Mouse (Mus musculus): ENCODE measurements at regions not wholly inside any gene's neighbourhood (a gene's known extent, or its start where the extent isn't known, plus 50 kb on each side); places are given as distances from the start of the nearest gene placed in this dataset.

DNA sequence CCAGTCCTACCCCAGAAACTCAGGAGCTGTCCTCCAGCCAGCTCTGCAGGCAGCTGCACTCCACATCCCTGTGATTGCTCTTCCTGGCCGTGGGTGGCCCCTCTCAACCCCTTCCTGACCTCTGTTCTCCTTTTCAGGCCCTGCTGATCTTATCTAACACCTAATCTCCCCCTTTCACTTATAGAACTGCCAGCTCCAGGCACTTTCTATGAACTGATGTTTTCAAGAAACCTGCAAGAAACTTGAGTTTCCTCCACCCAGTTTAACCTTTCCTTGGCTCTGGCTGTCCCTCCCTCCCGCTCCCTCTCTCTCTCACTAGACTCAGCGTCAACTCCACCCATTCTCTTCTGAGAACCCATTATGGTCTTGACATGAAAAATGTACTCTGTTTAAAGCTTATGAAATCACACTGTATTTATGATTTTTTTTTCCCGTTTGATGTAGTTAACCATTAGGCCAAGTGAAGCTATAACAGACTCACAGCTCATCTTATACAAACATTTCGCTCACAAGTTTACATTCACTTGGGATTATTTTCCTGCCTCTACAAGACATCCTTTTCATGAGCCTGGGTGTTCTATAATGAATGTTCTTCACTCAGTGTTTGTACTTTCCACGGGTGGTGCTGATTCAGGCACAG is 279.8 kb upstream of the Foxq1 start:
- WGBS = 11% methylated on average over 6 of the region's 6 CpGs
- peak; percentile 80 for DNase-seq
- no peaks in the 10 kb centered on the region for H3K9me3 ChIP-seq (ENCODE audit: low read depth, low read length)

DNA sequence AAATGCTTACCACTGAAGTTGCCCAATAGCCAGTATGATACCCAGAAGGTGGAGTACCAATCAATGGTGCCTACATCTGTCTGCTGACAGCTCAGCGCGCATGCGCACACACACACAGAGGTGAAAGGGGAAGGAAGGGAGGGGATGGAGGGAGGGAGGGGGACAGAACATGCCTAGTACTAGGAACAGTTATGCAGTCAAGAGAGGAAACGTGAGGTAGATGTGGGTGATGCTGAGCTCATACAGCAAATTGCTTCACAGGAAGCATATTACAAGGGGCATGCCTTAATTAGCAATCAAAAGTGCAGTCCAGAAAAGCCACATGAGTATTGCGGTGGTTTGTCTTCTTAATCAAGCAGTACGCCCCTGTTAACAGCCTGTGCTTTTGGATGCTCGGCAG is 265.3 kb upstream of the Foxq1 start:
- Histone ChIP-seq H3K9me3 (ENCODE audit: low read depth, low read length) (no peaks in the 10 kb centered on the region), H3K4me3 (ENCODE audit: low read depth, low read length) (no peak overlapping the region), H3K27me3 (ENCODE audit: insufficient read depth, low read length) (no peaks in the 10 kb centered on the region), H3K27ac (ENCODE audit: low read depth) (no peak overlapping the region), H3K36me3 (ENCODE audit: insufficient read depth) (no peaks in the 10 kb centered on the region), H3K4me1 (ENCODE audit: insufficient read depth) (no peaks in the 10 kb centered on the region), H3K9ac (no peak overlapping the region), H3K4me2 (no peak overlapping the region)
- TF ChIP-seq CTCF (IDR thresholded peaks at IDR 0.05; ENCODE audit: low read depth) = no peak
- no peak for ATAC-seq (ENCODE audit: insufficient read depth)
- DNase-seq = no peak
- WGBS = 89% methylated on average over 7 of the region's 7 CpGs

More for the DNA sequence above, 279.8 kb upstream of the Foxq1 start:
- H3K27me3 ChIP-seq (ENCODE audit: insufficient read depth, low read length) = no peaks in the 10 kb centered on the region
- H3K36me3 ChIP-seq (ENCODE audit: insufficient read depth) = no peaks in the 10 kb centered on the region
- 0 out of 2 replicates have a peak overlapping the region, but pooled peaks have one; percentile 8 for H3K4me2 ChIP-seq
- TF ChIP-seq CTCF (IDR thresholded peaks at IDR 0.05; ENCODE audit: low read depth) = no peak
- H3K4me3 ChIP-seq (ENCODE audit: low read depth, low read length) = no peak overlapping the region
- peak; percentile 83 for ATAC-seq (ENCODE audit: insufficient read depth)
- peak overlapping the region; percentile 65 for H3K27ac ChIP-seq (ENCODE audit: low read depth)
- H3K9ac ChIP-seq = no peak overlapping the region
- H3K4me1 ChIP-seq (ENCODE audit: insufficient read depth) = peaks cover 10% of the 10 kb centered on the region

DNA sequence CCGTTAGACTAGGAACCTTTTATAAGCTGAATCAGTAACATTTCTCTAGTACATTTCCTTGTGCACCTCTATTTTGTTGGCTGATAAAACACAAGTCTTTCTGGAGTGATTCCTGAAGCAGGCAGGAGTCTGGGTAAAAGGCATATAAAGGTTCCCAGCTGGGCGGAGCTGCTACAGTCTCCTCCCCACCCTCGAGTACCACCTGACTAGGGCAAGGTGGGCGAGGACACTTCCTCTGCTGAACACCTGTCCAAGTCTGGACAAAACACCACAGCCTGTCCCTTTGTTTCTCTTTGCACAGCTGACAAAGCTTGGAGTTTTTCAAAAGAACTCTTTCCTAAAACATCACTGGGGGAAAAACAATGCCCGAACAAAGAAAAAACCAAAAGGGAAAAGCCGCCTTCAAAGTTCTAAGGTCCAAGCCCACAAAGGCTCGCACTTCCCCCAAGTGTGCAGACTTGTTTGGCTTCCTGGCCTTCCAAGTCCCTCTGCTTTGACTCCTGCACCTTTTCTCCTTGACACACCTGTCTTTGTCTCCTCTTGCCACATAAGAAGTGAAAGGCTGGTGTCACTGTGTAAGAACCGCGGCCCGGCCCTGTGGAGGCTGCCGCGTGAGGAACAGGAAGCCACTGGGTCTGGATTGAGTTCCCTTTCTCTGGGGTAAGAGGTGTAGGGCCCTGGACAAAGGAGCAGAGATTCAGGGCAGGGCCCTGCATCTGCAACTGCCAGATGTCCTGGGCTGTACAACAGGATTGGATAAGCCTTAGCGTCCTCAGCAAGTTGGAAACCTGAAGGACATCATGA is 263.1 kb upstream of the Foxq1 start:
- no peak for TF ChIP-seq CTCF (IDR thresholded peaks at IDR 0.05; ENCODE audit: low read depth)
- WGBS = 79% methylated on average over 13 of the region's 13 CpGs
- no peak for DNase-seq
- H3K27ac ChIP-seq (ENCODE audit: low read depth) = no peak overlapping the region
- H3K27me3 ChIP-seq (ENCODE audit: insufficient read depth, low read length) = no peaks in the 10 kb centered on the region
- no peaks in the 10 kb centered on the region for H3K4me1 ChIP-seq (ENCODE audit: insufficient read depth)
- ATAC-seq (ENCODE audit: insufficient read depth) = no peak
- no peak overlapping the region for H3K9ac ChIP-seq
- no peaks in the 10 kb centered on the region for H3K9me3 ChIP-seq (ENCODE audit: low read depth, low read length)
- H3K4me2 ChIP-seq = no peak overlapping the region
- no peaks in the 10 kb centered on the region for H3K36me3 ChIP-seq (ENCODE audit: insufficient read depth)
- H3K4me3 ChIP-seq (ENCODE audit: low read depth, low read length) = no peak overlapping the region

DNA sequence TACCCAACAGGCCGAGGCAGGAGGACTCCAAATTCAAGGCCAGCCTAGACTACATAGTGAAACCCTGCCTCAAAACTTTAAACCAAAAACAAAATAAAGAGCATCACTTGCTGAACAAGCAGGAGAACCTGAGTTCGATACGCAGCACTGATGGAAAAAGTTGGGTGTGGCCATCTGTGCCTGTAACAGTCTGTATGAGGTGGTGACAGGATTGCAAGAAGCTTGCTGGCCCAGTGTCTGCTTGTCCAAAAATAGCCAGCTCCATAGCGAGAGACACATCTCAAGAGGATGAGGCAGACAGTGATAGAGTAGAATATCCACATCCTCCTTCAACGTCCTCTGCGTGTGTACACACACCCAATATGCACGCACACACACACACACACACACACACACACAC is 261.9 kb upstream of the Foxq1 start:
- no peak overlapping the region for H3K9ac ChIP-seq
- no peak overlapping the region for H3K4me3 ChIP-seq (ENCODE audit: low read depth, low read length)
- ATAC-seq (ENCODE audit: insufficient read depth) (no peak), DNase-seq (no peak)
- no peak overlapping the region for H3K27ac ChIP-seq (ENCODE audit: low read depth)
- no peaks in the 10 kb centered on the region for H3K27me3 ChIP-seq (ENCODE audit: insufficient read depth, low read length)
- WGBS = 69% methylated on average over 7 of the region's 7 CpGs
- H3K9me3 ChIP-seq (ENCODE audit: low read depth, low read length) = no peaks in the 10 kb centered on the region
- H3K4me2 ChIP-seq = no peak overlapping the region
- no peaks in the 10 kb centered on the region for H3K4me1 ChIP-seq (ENCODE audit: insufficient read depth)
- TF ChIP-seq CTCF (IDR thresholded peaks at IDR 0.05; ENCODE audit: low read depth) = no peak
- H3K36me3 ChIP-seq (ENCODE audit: insufficient read depth) = no peaks in the 10 kb centered on the region

DNA sequence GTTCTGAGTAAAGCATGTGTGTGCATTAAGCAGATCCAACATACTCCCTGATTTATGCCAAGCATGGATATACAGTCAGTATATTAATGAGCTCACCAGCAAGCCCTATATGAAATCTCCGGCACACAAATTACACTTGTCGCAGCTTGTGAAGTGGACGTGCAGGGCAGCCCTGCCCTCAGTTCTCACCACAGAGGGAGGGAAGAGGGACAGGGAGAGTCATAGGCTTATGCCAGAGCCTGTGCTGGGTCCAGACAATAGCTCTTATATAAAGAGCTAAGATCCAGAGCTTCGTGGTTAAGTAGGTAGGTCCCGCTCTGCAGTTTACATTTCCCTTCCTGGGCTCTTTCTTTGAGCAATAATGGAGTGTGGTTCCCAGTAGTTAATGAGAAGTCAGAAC is 252.7 kb upstream of the Foxq1 start:
- H3K4me2 ChIP-seq = no peak overlapping the region
- H3K9ac ChIP-seq = no peak overlapping the region
- no peaks in the 10 kb centered on the region for H3K36me3 ChIP-seq (ENCODE audit: insufficient read depth)
- H3K27me3 ChIP-seq (ENCODE audit: insufficient read depth, low read length) = no peaks in the 10 kb centered on the region
- WGBS = 51% methylated on average over 5 of the region's 5 CpGs
- H3K4me3 ChIP-seq (ENCODE audit: low read depth, low read length) = no peak overlapping the region
- no peak for DNase-seq
- no peak for ATAC-seq (ENCODE audit: insufficient read depth)
- no peaks in the 10 kb centered on the region for H3K9me3 ChIP-seq (ENCODE audit: low read depth, low read length)
- TF ChIP-seq CTCF (IDR thresholded peaks at IDR 0.05; ENCODE audit: low read depth) = no peak
- no peaks in the 10 kb centered on the region for H3K4me1 ChIP-seq (ENCODE audit: insufficient read depth)
- no peak overlapping the region for H3K27ac ChIP-seq (ENCODE audit: low read depth)

DNA sequence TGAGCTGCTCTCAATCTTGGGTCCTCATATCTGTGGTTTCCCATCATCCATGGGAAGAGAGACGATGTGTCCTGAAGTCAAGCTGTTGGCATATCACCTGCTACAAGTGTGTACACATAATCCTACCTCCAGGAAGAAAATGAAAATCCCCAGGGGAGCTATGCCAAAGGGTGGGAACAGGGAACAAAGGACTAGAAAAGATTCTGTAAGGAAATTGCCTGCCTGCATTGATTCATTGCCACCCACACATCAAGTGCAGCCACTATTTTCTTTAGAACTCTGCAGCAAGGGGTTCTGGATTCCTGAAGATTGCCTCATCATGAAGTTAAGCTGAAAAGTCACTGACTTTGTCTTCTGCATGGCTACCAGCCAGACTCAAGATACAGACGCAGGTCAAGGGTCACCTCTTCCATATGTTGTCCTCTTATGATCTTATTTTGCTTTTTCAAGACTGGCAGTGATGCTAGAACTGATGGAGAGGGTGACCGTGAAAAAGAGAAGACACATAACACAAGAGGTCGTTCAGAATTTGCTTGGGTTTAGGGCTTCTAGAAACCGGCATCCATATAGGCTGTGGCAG is 251.6 kb upstream of the Foxq1 start:
- peak; percentile 66 for DNase-seq
- Histone ChIP-seq H3K9me3 (ENCODE audit: low read depth, low read length) (no peaks in the 10 kb centered on the region), H3K36me3 (ENCODE audit: insufficient read depth) (no peaks in the 10 kb centered on the region), H3K4me1 (ENCODE audit: insufficient read depth) (peaks cover 4% of the 10 kb centered on the region; the same call in 1 of the 2 replicates), H3K27ac (ENCODE audit: low read depth) (no peak overlapping the region), H3K4me2 (no peak overlapping the region), H3K9ac (no peak overlapping the region), H3K27me3 (ENCODE audit: insufficient read depth, low read length) (no peaks in the 10 kb centered on the region), H3K4me3 (ENCODE audit: low read depth, low read length) (no peak overlapping the region)
- 57% methylated on average over 5 of the region's 5 CpGs for WGBS
- ATAC-seq (ENCODE audit: insufficient read depth) = no peak
- no peak for TF ChIP-seq CTCF (IDR thresholded peaks at IDR 0.05; ENCODE audit: low read depth)

DNA sequence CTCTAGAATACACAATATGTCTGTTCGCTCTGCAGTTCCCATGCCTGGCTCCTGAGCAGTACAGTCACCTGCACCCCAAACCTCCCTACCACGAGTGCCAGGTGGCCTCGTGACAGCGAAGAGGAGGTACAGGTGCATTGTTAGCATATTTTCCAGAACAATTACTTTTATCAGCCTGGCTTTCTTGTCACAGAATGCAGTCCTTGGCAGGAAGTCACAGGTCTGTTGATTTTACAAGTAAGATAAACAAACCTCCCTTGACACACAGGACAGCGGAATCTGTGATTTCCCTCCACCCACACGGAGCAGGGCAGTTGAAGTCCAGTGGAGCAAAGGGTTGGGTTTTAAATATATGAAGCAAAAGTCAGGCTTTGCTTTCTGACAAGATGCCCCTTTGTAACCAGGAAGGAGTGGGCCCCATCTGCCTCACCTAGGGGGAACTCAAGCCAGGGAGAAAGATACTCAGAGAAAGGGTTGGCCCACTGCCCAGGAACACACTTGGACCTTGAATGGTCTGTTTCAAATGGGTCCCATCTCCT is 246.8 kb upstream of the Foxq1 start:
- Histone ChIP-seq H3K9ac (no peak overlapping the region), H3K4me2 (no peak overlapping the region), H3K4me1 (ENCODE audit: insufficient read depth) (peaks cover 4% of the 10 kb centered on the region; the same call in 1 of the 2 replicates), H3K36me3 (ENCODE audit: insufficient read depth) (no peaks in the 10 kb centered on the region), H3K9me3 (ENCODE audit: low read depth, low read length) (no peaks in the 10 kb centered on the region), H3K4me3 (ENCODE audit: low read depth, low read length) (no peak overlapping the region), H3K27me3 (ENCODE audit: insufficient read depth, low read length) (no peaks in the 10 kb centered on the region), H3K27ac (ENCODE audit: low read depth) (no peak overlapping the region)
- DNase-seq (peak; percentile 51), ATAC-seq (ENCODE audit: insufficient read depth) (peak; percentile 58; the same call in 1 of the 2 replicates)
- WGBS = 17% methylated on average over 6 of the region's 6 CpGs
- no peak for TF ChIP-seq CTCF (IDR thresholded peaks at IDR 0.05; ENCODE audit: low read depth)
